Mouse (Mus musculus) induced T-regulatory cell, adult 2 months (primary cell): ENCODE data around the gene Slc20a1.

ENCODE experiments used
- DNase-seq: peaks from one replicate; pipeline ENCODE4 v3.0.0-alpha.2; 2012; ENCODE audit warnings: low read depth

The Slc20a1 gene

DNA sequence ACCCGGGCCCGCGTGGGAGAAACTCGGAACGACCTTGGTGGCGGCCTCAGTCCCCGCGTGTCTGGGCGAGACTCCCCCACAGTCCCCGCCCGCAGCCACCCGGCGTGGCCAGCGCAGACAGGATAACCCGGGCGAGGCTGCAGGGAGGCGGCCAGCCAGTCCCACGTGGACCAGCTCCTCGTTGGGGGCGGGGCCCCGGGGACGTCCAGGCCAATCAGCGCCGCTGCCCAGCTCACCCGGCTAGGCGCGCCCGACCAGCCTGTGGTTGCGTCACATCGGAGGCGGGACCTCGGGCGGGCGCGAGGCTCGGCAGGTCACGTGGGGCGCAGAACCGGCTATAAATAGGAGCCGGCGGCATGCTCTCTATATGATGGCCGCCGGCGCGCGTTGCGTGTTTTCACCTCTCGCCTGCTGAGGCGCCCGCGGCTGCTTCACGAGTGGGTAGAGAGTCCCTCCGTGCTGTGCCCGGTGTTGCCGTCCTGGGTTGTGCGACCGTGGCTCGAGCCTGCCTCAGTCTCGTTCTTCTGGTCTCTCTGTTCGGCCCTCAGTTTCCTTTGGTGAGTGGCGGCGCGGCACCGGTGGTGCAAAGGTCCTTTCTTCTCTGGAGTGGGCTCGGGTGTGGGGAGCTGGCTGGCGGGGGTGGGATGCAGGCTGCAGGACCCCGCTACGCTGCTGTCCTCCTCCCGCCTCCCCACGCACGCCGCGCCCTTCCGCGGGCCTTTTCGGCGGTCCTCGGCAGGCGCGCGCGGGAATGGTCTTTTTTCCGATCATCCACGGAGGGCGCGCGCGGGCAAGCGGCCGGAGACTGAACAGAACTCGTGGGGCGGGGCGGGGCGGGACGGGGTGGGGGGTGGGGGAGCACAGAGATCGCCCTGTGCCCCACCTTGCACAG, at the start of gene Slc20a1:
TSS of gene Slc20a1 (plus strand) at position 329 of the 892 bp plus-strand sequence.
- peak; percentile 99 for DNase-seq

GRCm38 (mm10) chr2:129148836-129149235, 49.7 kb upstream of the Slc20a1 start:
- DNase-seq, result no peak

GRCm38 (mm10) chr2:129150386-129150785, 48.2 kb upstream of the Slc20a1 start:
- no peak for DNase-seq

DNA sequence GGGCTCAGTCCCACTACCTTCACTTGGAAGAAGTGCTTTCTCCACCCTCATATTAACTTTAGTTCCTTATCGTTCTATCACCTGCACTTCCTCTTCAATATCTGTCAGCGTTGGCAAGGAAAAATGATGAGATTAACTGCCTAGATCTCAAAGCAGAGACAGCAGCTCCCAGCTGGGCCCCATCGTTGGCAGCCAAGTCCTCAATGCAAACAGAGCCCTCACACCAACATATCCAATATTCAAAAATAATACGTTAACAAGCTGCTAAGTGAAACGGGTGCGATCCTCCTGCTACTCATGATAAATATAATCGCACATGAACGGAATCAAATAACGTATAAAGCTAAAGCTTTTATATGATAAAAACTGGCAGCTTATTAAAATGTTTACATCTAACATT, 47.5 kb upstream of the Slc20a1 start:
- no peak for DNase-seq

DNA sequence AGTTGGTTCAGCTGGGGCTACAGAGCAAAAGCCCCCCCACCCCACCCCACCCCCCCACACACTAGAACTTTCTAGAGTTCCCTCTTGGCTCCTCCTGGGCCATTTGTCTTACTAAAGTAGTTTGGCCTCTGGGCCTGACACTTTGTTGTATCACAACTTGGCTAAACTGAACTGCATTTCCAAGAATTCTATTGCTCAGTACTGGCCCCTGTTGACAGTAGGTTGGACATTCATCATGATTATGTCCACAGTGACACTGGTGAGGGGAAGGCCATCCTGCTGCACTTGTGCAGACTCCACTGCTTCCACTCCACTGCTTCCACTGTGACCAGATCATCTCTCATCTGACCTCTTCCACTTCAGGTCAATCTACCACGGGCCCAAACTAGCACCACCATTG, 45.8 kb upstream of the Slc20a1 start:
- DNase-seq, result no peak

DNA sequence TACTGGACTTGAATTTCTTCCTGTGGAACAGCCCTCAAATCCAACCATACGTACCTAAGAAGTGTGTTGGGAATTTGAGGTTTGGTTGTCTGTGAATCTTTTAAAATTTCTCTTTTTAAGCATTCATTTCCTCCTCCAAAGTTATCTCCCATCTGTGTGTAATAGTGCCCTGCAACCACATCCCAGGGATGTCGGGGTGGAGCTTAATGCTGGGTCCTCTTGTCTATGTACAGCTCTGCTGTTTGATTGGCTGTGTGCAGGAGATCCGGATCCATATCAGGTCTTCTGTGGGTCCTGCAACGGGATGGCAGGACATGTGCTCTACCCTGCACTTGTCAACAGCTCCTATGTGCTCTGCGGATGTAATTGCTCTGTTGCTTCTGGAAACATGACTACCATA, 33.7 kb upstream of the Slc20a1 start:
- DNase-seq, result no peak

GRCm38 (mm10) chr2:129166466-129167463, 31.8 kb upstream of the Slc20a1 start:
- no peak for DNase-seq

DNA sequence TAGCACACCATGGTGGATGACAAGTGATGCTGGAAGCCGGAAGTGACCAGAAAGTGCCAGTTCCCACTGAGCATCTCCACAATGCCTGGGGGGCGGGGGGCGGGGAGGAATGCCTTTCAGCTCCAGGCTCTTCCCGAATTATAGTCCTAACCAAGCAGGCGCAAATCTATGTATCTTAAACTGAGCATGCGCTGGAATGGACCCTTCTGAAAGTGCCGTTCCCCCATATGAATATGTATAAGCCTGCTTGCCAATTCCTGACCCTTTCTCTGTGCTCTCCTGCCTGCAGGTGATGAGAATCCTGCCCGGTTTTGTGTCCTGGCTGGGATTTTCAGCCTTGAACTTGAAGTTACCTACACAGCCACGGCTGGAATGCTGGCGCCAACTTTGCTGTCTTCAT, 25.2 kb upstream of the Slc20a1 start:
- DNase-seq, result no peak

DNA sequence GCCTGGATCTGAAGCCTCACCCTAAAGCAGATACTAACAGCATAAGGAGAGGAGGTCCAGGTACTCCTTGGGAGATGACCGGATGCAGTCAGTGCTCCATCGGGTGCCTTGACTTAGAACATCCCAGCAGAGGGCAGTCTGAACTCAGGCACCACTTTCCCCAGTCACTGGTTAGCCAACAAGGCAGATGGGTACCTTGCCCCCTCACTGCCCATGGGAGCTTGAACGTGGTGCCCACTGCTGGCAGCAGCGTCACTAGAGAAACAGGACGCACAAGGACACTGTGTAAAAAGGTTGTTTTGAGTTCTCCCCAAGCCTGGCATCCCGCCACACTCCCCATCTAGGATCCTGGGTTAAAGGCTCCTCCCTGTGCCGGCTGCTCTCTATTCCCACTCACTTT, 24.1 kb upstream of the Slc20a1 start:
- peak; percentile 73 for DNase-seq

DNA sequence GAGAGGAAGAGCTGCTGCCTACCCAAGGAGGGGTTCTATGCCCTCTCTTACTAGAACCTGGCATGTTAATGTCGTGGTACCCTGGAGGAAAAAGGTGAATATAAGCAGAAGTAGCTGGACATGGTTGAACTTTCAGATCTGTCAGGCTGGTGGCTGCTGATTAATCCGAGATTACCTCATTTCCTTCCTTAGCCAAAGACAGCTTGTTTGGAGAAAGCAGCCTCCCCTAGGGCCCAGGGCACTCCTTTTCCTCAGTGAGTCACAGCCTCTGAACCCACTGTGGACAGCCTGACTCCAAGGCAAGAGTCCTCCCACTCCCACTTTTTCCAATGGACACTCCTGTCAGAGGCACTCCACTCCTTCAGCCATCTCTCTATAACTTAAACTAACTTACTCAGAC, 22.9 kb upstream of the Slc20a1 start:
- DNase-seq, result no peak

- DNase-seq, result no peak
Observed at GRCm38 (mm10) chr2:129176676-129177420, 21.7 kb upstream of the Slc20a1 start.

GRCm38 (mm10) chr2:129177661-129178060, 20.9 kb upstream of the Slc20a1 start:
- DNase-seq, result no peak

DNA sequence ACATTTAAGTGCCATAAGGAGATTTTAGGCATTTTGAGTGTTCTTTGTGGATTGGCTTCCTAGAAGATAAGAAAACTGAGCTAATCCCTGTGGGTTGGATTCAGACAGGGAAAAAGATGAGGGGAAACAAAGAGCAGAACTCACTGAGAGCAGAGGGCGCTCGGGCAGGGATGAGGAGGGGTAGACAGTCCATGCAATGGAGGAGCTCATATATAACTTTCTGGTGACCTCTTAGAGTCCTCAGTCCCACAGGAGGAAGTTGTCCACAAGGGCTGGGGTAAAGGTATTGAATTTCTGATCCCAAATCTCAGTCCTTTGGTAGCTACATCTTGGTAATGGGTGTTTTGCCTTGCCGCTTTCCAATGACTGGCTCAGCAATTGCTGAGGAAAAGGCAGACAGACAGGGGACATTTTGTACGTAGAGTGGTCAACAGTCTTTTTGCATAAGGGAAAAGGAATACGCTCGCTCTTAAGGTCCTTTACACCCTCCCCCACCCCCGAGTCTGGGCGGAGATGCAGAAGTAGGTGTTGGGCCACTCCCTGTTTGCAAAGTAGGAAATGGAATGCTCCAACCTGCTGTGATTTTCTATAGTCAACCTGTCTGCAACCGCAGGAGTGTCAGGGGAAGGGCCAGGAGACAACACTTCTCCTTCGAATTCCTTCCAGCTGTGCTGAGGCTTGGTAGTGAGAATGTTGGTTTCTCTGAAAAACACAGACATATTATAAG, 20.2 kb upstream of the Slc20a1 start:
- no peak for DNase-seq

GRCm38 (mm10) chr2:129179946-129180853, 18.4 kb upstream of the Slc20a1 start:
- DNase-seq, result peak; percentile 79

DNA sequence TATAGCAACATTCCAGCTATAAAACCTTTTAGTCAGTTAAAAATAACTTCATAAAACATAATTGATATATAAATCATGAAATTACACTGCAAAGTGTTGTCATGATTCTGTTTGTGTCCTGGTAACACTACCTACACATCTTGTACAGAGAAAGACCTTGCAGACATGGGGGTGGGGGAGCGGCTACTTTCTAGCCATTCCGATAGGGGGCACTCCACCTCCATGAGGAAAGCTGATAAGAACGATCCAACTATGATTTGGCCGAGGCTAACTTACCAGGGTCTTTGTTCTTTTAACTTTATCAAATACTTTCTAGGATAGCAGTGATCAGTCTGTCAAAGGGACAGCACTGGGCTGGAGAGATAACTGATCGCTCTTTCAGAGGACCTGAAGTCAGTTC, 17.1 kb upstream of the Slc20a1 start:
- DNase-seq, result peak; percentile 62

GRCm38 (mm10) chr2:129182412-129182811, 16.2 kb upstream of the Slc20a1 start:
- peak; percentile 61 for DNase-seq

- DNase-seq, result peak; percentile 90
Observed at GRCm38 (mm10) chr2:129183561-129184031, 15.0 kb upstream of the Slc20a1 start.

GRCm38 (mm10) chr2:129184853-129185252, 13.7 kb upstream of the Slc20a1 start:
- no peak for DNase-seq

DNA sequence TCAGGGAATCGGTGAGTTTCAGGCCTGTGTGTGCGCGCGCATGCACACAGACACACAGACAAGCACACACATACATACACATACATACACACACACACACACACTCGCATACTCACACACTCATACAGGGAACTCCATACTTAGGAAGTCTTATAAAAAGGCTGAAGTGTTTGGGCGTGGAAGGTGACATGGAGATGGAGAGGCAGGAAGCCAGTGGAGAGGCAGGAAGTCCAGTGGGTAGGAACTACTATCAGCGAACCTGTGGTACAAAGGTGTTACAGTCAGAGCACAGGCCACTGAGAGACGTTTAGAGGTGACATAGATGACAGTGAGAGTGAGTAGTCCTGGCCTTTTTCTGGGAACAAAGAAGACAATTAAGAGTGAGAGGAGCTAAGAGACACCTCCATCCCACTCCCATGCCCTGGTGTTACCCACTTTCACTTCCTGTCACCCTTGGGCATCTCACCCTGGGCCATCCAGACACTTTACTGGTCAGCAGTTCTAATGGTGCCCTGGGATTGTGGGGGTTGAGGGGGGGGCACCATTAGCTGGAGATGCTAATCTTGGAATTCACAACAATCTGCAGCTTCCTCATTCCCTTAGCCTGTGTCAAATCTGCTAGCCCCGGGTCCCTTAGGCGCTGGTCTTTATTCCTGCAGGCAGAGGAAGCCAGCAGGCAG, 12.8 kb upstream of the Slc20a1 start:
- DNase-seq, result peak; percentile 62
